Mouse (Mus musculus): Measurements from ENCODE around the gene Mettl13.

DNA sequence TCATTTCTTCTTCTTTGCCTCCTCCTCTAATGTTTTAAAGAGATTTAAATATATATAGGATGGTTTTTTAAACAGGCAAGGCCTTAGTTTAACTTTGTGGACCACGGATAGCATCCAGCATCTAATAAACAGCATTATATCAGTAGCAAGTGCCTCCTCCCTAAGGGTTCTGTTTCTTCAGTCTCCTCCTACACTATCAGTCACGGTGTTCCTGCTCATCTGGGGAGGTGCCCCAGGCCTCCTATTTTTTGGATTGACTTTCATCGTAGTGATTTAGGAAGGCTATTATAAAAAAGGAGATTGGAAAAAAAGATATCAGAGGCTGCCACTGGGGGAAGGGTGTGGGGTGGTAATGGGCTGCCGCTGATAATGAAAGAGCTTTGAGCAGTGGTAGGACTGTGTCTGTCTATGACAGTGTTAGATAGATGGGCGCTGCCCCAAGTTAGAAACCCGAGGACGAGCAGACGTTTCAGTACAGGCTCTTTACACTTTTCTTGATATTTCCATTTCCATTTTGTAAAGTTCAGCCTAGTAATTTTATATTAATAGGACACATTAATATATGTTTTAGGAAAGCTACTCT is 42.2 kb upstream of the Mettl13 start:
- TF ChIP-seq CTCF (IDR thresholded peaks at IDR 0.05) (no peak), EP300 (IDR thresholded peaks at IDR 0.05) (no peak)
